Mouse (Mus musculus): ENCODE results near the gene Ptrh1. TPM values are rescaled to one million over a fixed set of nuclear protein-coding genes. Genes with fewer than 3 reads are reported as not detected.

Gene Ptrh1
- total RNA-seq, 2 experiments from 2014 or later, result 1.4 to 2.9 TPM

Other genes starting within 250 kb of the Ptrh1 start
- gene Fam102a, start 240.5 kb upstream of the Ptrh1 start, total RNA-seq (2015), result 1.9 and 2.9 TPM in 2 replicates
- 1.9 and 2.2 TPM in 2 replicates for gene Fam102a, start 240.5 kb upstream of the Ptrh1 start, total RNA-seq (2017)
- 76.6 and 87.2 TPM in 2 replicates for gene Dpm2, start 204.9 kb upstream of the Ptrh1 start, total RNA-seq (2015)
- 26.5 and 32.3 TPM in 2 replicates for gene Dpm2, start 204.9 kb upstream of the Ptrh1 start, total RNA-seq (2017)
- not detected in 2 replicates for gene Pip5kl1, start 201.0 kb upstream of the Ptrh1 start, total RNA-seq (2015)
- gene Pip5kl1, start 201.0 kb upstream of the Ptrh1 start, total RNA-seq (2017), result not detected in 2 replicates
- not detected in 2 replicates for gene 9430097D07Rik, start 200.1 kb upstream of the Ptrh1 start, total RNA-seq (2015)
- not detected in 2 replicates for gene 9430097D07Rik, start 200.1 kb upstream of the Ptrh1 start, total RNA-seq (2017)
- gene St6galnac4, start 188.7 kb upstream of the Ptrh1 start, total RNA-seq (2015), result 26.2 and 33.1 TPM in 2 replicates
- gene St6galnac4, start 188.7 kb upstream of the Ptrh1 start, total RNA-seq (2017), result 38.7 and 40.4 TPM in 2 replicates
- 7.9 and 9.4 TPM in 2 replicates for gene St6galnac6, start 176.1 kb upstream of the Ptrh1 start, total RNA-seq (2015)
- 19.0 and 24.4 TPM in 2 replicates for gene St6galnac6, start 176.1 kb upstream of the Ptrh1 start, total RNA-seq (2017)
- gene Ak1, start 154.0 kb upstream of the Ptrh1 start, total RNA-seq (2015), result 0.12 and 1.8 TPM in 2 replicates
- gene Ak1, start 154.0 kb upstream of the Ptrh1 start, total RNA-seq (2017), result 0.12 and 0.14 TPM in 2 replicates
- gene Eng, start 129.2 kb upstream of the Ptrh1 start, total RNA-seq (2015), result 14.7 and 15.5 TPM in 2 replicates
- 6.9 and 8.5 TPM in 2 replicates for gene Eng, start 129.2 kb upstream of the Ptrh1 start, total RNA-seq (2017)
- gene Fpgs, start 71.6 kb upstream of the Ptrh1 start, total RNA-seq (2015), result 18.0 and 19.1 TPM in 2 replicates
- gene Fpgs, start 71.6 kb upstream of the Ptrh1 start, total RNA-seq (2017), result 20.7 and 27.4 TPM in 2 replicates
- gene Cdk9, start 62.7 kb upstream of the Ptrh1 start, total RNA-seq (2015), result 63.4 and 79.2 TPM in 2 replicates
- 39.3 and 42.5 TPM in 2 replicates for gene Cdk9, start 62.7 kb upstream of the Ptrh1 start, total RNA-seq (2017)
- 18.2 and 19.9 TPM in 2 replicates for gene Sh2d3c, start 54.7 kb upstream of the Ptrh1 start, total RNA-seq (2015)
- 10.3 and 10.7 TPM in 2 replicates for gene Sh2d3c, start 54.7 kb upstream of the Ptrh1 start, total RNA-seq (2017)
- gene 6330409D20Rik, start 34.8 kb upstream of the Ptrh1 start, total RNA-seq (2015), result not detected in 2 replicates
- not detected in 2 replicates for gene 6330409D20Rik, start 34.8 kb upstream of the Ptrh1 start, total RNA-seq (2017)
- gene Tor2a, start 18.6 kb upstream of the Ptrh1 start, total RNA-seq (2015), result 25.1 and 26.7 TPM in 2 replicates
- gene Tor2a, start 18.6 kb upstream of the Ptrh1 start, total RNA-seq (2017), result 16.2 and 24.5 TPM in 2 replicates
- gene Ttc16, start 153 bp upstream of the Ptrh1 start, total RNA-seq (2015), result 0.12 TPM in 1 of 2 replicates, not detected in the other
- 0.41 TPM in 1 of 2 replicates, not detected in the other for gene Ttc16, start 153 bp upstream of the Ptrh1 start, total RNA-seq (2017)
- gene Cfap157, start 8.6 kb downstream of the Ptrh1 start, total RNA-seq (2015), result not detected in 2 replicates
- not detected in 2 replicates for gene Cfap157, start 8.6 kb downstream of the Ptrh1 start, total RNA-seq (2017)
- gene Stxbp1, start 71.5 kb downstream of the Ptrh1 start, total RNA-seq (2015), result 2.9 and 4.7 TPM in 2 replicates
- gene Stxbp1, start 71.5 kb downstream of the Ptrh1 start, total RNA-seq (2017), result 1.6 and 3.7 TPM in 2 replicates
- 3.3 and 3.5 TPM in 2 replicates for gene Fam129b, start 100.3 kb downstream of the Ptrh1 start, total RNA-seq (2015)
- 6.5 and 6.8 TPM in 2 replicates for gene Fam129b, start 100.3 kb downstream of the Ptrh1 start, total RNA-seq (2017)
- 2,719 and 2,750 TPM in 2 replicates for gene Rpl12, start 185.8 kb downstream of the Ptrh1 start, total RNA-seq (2015)
- gene Rpl12, start 185.8 kb downstream of the Ptrh1 start, total RNA-seq (2017), result 2,545 and 2,724 TPM in 2 replicates
- 2.9 and 3.0 TPM in 2 replicates for gene Lrsam1, start 185.8 kb downstream of the Ptrh1 start, total RNA-seq (2015)
- 3.5 and 3.7 TPM in 2 replicates for gene Lrsam1, start 185.8 kb downstream of the Ptrh1 start, total RNA-seq (2017)
- gene Slc2a8, start 206.3 kb downstream of the Ptrh1 start, total RNA-seq (2015), result 2.6 and 2.9 TPM in 2 replicates
- gene Slc2a8, start 206.3 kb downstream of the Ptrh1 start, total RNA-seq (2017), result 2.2 and 3.5 TPM in 2 replicates